Mouse (Mus musculus) layer of hippocampus, postnatal 25 days (tissue): ENCODE data around the gene Tank. TPM values are rescaled to one million over a fixed set of nuclear protein-coding genes. Genes with fewer than 3 reads are reported as not detected.
A peak's percentile ranks its signal among the peaks of the same experiment; 100 is the strongest.

Experiments used
- DNase-seq, 2 experiments: peaks; one replicate each; pipeline ENCODE4 v3.0.0; 2022; ENCODE audit warnings: mixed read lengths in 2 of 2, low spot score in 1 of 2; ENCODE audit errors: extremely low spot score in 1 of 2
- total RNA-seq, 2 experiments: library from RNA; stranded (reverse); gene quantifications; 2 replicates each; pipeline ENCODE4 v1.2.3; 2021

Tank gene
- total RNA-seq, result 10 to 100 TPM; 29.4 to 29.6 TPM

DNA sequence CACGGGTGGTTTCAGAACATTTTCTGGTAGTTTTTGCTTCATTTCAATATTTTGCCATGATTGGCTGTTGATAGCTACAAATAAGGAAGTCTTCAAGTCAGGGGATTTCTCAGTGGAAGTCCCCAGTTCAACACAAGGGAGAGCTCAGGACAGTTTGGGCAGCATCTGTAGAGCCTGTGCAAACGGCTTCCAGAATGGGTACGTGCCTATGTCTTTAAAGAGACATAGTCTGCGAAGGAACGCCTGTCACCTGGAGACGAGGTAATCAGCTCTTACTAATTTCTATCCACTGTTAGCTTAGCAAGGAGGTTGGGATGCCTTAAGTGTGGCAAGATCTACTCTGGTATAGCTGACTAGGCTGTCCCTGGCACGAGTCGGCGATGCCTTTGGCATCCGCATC, at the start of gene Tank:
Tank (plus strand) TSS at position 153 of the 400 bp plus-strand sequence.
- DNase-seq, result no peak

DNA sequence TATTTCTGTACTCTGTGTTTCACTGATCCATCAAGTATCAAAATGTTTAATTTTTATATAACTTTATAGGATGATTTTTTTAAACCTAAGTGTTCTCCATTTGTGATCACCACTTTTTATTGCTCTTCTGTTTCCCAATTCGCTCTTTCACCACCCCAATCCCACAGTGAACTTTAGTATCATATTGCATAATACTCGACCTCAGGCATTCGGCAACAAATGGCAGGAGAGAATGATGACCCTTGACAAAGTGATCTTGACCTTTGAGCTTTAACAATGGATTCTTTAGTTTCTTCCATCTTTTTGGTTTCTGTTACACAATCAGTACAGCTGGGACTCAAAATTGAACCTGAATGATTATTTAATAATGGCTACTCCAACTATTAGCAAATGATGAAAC, 46.1 kb upstream of the Tank start:
- DNase-seq, result no peak

DNA sequence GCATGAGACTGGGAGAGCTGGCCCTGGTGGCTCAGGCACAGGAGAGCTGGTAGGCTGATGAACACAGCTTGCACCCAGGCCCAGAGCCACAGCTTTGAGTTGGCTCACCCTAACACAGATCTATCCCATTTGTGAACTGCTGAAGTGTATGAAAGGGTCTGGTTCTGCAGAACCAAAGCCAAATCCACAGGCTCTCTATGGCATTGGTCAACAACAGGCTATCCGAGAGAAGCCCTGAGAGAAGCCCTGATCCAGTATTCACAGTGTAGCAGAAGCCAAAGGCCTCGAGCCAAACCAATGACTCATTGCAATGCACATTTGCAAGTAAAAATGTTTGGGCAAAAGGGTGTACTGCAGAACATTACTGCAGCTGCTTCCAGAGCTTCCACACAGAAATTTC, 45.3 kb upstream of the Tank start:
- DNase-seq, result peak; percentile 27 to 31

DNA sequence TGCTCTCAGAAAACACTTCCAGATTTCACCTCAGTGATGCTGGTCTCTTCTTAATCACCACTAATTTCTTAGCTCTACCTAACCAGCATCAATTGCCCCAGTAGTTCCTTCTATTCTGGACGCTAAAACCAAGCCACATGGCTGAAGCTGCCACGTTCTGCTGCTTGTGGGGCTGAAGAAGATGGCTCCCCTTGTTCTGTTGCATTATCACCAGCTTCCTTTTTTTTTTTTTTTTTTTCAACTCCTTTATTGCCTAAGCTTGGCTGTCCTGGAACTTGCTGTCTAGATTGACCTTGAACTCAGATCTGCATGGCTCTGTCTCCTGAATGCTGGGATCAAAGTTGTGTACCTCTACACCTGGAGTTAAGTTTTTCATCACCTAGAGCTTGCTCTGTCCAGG, 41.5 kb upstream of the Tank start:
- DNase-seq, result no peak

DNA sequence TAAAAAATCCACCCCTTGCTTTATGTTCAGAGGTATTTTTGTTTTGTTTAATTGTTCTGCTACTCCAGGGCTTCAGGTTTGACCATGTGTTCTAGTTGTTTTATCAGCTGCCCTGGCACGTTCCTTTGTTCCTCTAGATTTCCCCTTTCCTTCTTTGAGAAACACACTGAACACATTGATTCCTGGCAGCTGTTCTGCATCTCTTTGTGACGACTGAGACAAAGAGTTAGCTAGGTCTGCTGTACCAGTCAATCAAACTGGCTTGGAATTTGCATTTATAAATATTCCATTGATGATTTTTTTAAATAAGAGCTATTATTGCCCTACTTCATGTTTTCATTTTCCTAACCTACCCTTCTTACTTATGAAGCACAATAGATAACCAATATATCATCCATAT, 39.0 kb upstream of the Tank start:
- DNase-seq, result no peak

DNA sequence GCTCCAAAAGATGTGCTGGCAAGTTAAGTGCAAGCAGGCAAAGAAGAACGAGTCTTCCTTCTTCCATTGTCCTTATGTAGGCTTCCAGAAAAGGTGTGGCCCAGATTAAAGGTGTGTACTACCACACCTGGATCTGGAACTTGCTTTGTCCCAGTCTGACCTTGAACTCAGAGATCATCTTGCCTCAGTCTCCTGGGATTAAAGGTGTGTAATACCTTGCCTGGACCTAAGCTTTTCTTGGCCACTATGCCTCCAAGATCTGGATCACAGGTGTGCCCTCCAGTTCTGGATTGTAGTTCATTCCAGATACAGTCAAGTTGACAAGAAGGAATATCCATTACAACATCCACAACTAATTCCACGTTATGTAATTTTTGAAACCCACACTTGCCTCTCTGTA, 36.0 kb upstream of the Tank start:
- DNase-seq, result no peak

DNA sequence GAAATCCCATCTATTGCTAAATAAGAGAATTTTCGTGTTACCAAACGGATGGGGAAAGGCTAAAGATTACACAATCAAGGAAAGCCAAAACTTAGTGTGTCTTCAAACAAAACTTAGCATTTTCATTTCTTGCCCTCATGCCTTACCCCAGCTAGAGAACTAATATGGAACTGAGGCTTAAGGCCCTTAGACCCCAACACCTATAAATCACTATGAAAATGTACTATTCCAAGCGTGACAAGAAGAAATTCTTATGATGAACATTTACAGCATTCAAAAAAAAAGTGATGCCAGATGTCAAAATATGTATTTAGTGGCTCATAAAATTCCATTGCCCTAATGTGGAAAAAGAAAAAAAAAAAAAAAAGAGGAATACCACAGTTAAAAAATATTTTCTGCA, 32.7 kb upstream of the Tank start:
- no peak for DNase-seq

DNA sequence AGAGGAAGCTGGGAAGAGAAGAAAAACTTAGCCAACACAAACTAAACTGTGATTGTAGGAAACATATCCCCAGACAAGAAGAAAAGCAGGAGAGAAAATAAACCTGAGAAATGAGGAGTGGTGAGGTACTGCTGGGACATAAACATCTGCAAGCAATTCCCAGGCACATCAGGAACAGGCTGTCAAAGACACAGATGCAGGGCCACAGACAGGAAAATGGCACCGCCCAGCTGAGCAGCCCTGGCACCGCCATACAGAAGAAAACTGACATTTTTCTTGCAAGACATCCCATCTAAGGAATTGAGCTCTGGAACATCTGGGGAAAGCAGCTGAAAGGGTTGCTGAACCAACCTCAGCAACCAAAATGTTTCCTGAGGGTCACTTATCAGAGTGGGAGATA, 30.4 kb upstream of the Tank start:
- DNase-seq, result no peak

DNA sequence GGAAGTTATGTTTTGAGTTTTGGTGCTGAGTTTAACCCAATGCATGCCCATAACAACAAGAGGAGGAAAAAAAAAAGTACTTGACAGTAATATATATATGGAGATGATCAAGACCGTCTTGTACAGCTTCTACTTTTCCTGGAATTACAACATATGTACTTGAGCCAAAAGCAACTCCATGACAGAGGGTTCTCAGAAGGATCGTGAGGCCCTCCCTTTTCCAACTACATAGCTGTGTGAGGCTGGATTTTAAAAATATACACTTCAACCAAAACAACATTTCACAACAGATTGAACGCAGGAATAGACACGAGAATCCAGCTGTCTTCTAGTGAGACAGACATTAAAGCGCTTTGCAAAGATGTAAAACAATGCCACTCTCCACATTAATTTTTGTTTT, 26.7 kb upstream of the Tank start:
- DNase-seq, result no peak

DNA sequence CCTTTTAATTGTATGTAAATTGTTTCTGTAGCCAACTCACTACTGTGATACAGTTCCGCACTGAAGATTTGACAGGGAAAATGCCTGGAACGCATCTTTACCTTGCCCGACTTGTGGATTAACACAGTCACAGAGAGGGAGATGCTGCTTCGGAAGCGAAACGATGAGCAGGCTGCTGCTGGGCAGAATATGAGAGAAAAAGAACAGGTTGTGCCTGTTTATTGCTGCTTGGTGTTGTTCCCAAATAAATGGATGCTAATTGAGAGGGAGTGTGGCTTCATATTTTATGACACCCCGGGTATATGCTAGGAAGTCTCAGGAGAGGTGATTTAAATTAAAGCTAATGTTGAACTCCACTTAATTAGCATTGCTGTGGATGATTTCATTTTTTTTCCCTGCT, 23.0 kb upstream of the Tank start:
- DNase-seq, result no peak

DNA sequence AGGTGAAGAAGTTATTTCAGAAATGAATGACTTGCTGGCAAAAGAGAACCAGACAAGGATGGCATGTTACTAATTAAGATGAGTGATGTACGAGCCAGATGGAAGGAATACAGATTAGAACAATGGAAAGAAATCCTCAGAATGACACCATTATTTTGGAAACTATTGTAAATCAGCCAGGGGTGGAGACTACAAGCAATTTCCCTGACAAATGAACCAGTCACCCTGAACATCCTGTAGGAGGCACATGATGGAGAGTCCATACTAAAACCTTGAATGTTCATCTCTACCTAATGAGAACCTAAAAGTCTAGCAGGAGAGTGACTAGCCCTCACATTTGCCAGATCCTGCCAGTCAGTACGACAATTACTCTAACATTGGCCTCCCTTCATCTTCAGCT, 22.6 kb upstream of the Tank start:
- no peak for DNase-seq

DNA sequence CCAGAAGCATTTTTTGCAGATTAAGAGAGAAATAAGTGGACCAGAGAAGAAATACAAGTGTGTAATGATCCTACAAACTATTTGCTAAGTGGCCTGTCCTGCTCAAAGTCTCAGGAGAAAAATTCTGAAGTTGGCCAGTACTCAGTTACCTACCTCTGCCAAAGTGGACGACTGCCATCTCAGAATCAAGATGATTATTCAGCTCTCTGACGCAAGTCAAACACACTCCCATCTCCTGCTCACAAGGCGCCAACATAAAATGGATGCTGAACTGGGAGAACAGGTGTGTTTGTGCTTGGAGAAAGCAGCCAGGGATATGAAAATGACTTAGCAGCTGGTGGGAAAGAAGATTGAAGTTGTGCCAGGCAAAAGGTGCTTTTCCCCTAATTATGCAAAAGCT, 21.7 kb upstream of the Tank start:
- DNase-seq, result no peak

DNA sequence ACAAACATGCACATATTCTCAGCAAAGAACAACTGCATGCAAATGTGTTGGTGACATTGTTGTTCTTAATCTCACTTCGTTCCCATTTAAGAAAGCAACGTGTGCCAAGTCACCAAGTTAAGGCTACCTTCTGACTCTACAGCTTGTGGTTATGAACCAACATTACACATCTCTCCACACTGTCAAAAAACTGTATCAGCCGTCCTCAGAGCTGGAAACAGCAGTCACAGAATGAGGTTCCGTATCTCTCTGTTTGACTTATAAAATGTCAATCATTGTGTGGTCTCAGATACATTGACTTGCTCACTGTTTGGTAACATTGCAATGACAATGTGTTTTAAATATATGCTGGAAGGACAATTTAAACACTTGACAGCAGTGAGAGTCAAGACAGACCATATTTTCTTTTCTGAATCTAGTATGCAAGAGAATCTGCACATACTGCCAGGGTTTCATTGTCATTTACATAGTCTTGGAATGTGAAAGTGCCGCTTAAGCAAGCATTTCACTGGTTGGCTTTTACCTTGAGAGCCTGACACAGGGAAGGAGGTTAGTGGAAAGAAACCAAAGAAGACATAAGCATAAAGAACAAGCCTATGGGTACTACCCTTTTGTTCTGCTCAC, 20.4 kb upstream of the Tank start:
- no peak for DNase-seq

DNA sequence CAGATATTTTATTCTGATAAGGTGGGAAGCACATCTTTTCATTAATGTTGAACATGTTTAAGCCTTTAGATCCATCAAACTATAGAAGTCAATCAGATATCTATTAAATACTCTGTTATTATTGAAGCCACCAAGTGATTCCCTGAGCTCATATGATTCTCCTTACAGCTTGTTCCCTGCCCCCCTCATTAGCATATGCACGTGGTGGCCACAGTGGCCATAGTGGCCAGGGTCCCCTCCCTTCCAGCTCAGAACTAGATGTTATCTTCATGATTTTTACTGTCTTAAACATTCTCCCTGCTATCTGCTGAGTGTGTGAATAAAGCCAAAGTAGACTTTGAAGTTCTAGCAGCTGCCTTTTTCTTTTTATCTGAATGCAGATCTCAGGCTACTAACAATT, 17.3 kb upstream of the Tank start:
- no peak for DNase-seq

DNA sequence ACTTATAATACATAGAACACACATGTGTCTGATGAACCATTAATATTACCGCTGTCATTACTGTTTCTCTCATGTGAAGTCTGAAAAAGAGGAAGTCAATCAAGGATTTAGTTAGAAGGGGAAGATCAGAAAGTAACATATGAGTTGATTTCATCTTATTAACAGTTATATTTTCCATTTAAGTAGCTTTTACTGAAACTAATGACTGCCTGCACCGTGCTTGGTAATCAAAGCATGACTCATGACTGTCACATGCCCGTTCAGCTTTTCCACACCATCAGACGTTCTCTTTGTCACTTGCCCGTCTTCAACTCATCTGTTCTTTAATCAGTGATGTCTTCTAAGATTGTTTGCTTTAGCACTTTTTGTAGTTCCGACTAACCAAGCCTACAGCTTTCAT, 15.2 kb upstream of the Tank start:
- DNase-seq, result no peak

DNA sequence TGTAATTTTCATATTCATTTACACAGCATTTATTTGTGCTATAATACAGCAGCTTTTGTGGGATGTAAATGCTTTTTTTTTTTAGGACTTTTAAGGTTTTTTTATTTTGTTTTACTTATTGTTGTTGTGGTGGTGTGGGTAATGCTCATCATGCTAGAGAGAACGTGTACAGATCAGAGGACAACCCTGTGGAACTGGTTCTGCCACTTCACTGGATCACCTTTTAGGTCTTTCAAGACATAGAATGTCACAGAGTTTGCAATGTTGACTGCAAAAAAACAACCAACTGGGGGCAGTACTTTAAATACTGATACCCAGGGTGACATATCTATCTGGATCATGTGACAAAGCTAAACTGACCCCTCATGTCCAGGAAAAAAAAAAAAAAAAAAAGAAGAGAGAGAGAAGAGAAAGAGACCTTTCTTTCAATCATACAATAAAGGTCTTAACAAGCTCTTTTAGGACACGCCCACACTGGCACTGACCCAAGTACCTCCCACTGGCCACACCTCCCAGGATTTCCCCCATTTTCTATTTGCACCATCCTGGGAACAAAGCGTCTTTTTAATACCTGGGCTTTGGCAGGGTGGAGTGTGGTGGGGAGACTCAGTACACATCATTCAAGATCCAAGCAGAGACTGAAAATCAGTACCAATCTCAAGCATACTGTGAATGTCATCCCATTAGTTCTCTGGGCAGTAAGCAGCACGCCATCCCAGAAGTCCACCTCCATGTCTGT, 11.2 kb upstream of the Tank start:
- DNase-seq, result no peak

DNA sequence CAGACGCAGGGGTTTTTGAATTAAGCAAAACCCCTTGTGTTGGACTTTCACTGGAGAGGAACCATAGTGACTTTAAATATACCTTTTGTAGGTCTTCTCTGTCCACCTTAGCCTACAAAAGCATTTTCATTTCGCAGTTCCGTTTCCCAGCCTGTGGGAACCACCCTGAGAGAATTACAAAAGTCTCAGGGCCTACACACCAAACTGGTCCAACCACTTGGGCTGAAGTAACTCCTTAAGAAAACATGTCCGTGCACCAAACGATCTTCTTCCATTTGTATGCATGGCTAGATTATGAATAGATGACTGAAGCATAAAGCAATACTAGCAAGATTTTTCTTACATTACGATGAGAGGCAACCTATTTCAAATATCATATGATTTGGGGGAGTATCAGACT, 9.2 kb upstream of the Tank start:
- no peak for DNase-seq

DNA sequence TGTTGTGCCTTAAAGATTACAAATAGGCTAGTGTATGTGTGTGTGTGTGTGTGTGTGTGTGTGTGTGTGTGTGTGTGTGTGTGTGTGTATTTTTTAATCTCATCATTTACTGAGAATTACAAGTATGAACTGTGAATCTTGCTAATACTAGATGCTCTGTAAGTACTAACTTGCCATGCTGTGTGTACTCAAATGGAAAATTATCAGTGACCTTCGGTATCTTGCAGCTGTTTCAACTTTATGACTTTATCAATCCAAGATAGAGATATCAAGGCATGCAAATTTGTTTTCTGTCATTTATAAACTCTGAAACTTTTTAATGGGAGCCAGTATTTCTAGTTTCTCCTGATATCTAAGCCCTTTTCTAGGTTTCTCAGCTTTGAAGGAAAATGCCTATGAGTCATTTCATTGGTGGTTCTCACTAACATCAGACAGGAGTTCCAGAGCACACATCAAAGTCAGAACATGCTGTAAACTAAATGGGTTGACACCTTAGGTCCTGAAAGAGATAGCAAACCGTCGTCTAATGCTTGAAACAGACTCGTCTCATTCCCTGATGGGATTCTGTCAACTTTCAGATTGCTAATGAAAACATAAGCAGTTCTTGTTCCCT, 6.9 kb upstream of the Tank start:
- no peak for DNase-seq

DNA sequence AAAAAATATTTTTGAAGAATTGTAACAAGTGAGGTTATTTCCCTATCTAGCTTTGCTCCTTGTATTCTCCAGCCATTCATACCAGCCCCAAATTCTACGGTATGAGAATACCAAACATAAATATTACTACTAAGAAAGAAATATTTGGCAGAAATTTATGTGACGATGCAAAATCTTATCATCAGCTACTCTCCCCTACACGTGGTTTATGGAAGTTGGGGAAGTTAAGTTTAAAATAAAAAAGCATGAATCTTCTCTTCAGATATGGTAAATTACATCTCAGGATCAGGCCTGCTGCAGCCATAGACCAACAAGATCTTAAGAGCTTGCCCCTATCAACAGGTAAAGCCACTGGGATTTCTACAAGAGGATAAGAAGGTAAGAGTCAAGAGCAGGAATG, 1.9 kb upstream of the Tank start:
- no peak for DNase-seq

DNA sequence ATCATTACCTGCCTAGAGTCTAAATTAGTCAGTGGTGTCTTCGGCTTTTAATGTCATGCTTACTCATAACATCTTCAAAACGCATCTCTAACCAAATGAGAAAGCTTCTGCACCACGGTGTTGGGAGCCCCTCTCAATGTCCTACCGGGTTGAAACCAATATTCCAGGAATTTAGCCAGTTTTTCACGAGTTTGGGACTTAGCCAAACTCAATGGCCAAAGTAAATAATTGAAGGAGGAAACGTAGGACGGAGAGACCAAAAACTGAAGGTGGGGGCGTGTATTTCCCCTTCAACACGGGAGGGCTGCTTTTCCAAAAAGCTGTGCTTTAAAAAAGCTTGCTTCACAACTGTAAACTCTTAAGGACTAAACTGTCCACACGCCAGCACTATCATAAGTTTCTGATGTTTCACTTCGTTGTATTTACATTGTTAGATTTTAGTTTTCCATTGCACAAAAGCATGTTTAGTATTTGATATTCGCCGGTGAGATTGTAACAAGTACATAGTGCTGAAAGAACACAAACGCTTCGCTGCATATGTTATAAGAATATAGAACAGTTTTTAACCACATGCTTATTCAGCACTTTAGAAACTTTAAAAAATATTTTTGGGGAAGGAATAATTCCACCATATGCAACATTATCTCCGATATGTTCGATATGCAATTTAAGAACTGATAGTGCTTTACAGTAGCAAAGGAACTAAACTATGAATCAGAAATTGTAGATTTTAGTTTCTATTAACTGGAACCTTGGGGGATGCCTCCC, 1.3 kb upstream of the Tank start:
- DNase-seq, result no peak

DNA sequence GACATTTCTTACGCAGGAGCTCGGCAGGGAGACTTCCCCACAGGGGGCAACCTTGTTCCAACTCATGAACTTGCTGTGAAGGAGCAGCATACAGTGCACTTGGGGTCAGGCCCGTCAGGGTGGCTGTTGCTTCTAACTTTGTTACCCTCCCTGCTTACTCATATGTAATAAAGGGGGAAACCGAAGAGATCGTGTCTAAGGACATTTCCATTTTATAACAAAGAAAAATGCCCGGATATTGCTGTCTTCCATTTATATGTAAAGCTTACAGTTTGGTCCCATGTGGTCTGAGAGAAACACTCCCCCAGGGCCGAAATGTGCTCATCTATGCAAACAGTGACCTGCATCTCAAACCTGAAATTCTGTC, 706 bp upstream of the Tank start:
- DNase-seq, result no peak
